Mouse (Mus musculus) embryonic fibroblast, embryonic 13.5 days (primary cell): Measurements from ENCODE around the gene Ehd3. TPM values are rescaled to one million over a fixed set of nuclear protein-coding genes. Genes with fewer than 3 reads are reported as not detected.

Experiments used
- H3K27ac ChIP-seq: 2 replicates; pipeline ENCODE4 v1.5.1; 2012; ENCODE audit warnings: low read length, control low read depth, inconsistent platforms; ENCODE audit not compliant: insufficient read depth
- H3K4me1 ChIP-seq: 2 replicates; pipeline ENCODE4 v1.6.1; 2011; ENCODE audit warnings: low read length; ENCODE audit not compliant: control insufficient read depth, insufficient read depth
- H3K4me3 ChIP-seq: 2 replicates; pipeline ENCODE4 v1.5.1; 2011; ENCODE audit warnings: mild to moderate bottlenecking, control low read depth, low read length; ENCODE audit not compliant: insufficient read depth
- CTCF ChIP-seq: IDR thresholded peaks from 2 replicates; pipeline ENCODE4 v1.5.1; 2011; ENCODE audit warnings: mild to moderate bottlenecking, control low read depth, low read length, moderate library complexity, borderline replicate concordance; ENCODE audit not compliant: insufficient read depth
- POLR2A ChIP-seq: IDR thresholded peaks from 2 replicates; pipeline ENCODE4 v1.6.1; 2011; ENCODE audit warnings: low read depth, mild to moderate bottlenecking, control low read depth, low read length, moderate library complexity
- polyA plus RNA-seq: library from polyadenylated mRNA; stranded (reverse); fragments of >200 nt; gene quantifications from 2 replicates; pipeline ENCODE4 v1.2.4, GENCODE M21; 2011; ENCODE audit warnings: low read depth; ENCODE audit not compliant: missing spikeins, insufficient read length

Gene Ehd3
- polyA plus RNA-seq, 1 experiment = 6.8 TPM

GRCm38 (mm10) chr17:73808431-73808830 lies 4.5 kb downstream of the Ehd3 start:
- Histone ChIP-seq H3K4me1 (peaks cover 3% of the 10 kb centered on the region), H3K4me3 (no peak overlapping the region), H3K27ac (no peak overlapping the region)
- no peak for TF ChIP-seq POLR2A
- TF ChIP-seq CTCF = no peak

GRCm38 (mm10) chr17:73810801-73811200 lies 6.9 kb downstream of the Ehd3 start:
- Histone ChIP-seq H3K4me1 (peaks cover 3% of the 10 kb centered on the region), H3K27ac (no peak overlapping the region), H3K4me3 (no peak overlapping the region)
- TF ChIP-seq POLR2A (no peak), CTCF (no peak)

GRCm38 (mm10) chr17:73811566-73811965 lies 7.6 kb downstream of the Ehd3 start:
- TF ChIP-seq CTCF (no peak), POLR2A (no peak)

GRCm38 (mm10) chr17:73813031-73813660 lies 9.2 kb downstream of the Ehd3 start:
- TF ChIP-seq CTCF (no peak), POLR2A (no peak)
- no peak overlapping the region for H3K27ac ChIP-seq
- H3K4me3 ChIP-seq = no peak overlapping the region
- peaks cover 3% of the 10 kb centered on the region for H3K4me1 ChIP-seq

More at GRCm38 (mm10) chr17:73811566-73811965, 7.6 kb downstream of the Ehd3 start:
- H3K4me3 ChIP-seq = no peak overlapping the region
- peaks cover 3% of the 10 kb centered on the region for H3K4me1 ChIP-seq
- H3K27ac ChIP-seq = no peak overlapping the region

GRCm38 (mm10) chr17:73814500-73815190 lies 10.7 kb downstream of the Ehd3 start:
- Histone ChIP-seq H3K27ac (no peak overlapping the region), H3K4me3 (no peak overlapping the region), H3K4me1 (no peaks in the 10 kb centered on the region; the same call in none of the 2 replicates)
- no peak for TF ChIP-seq CTCF
- no peak for TF ChIP-seq POLR2A

- Histone ChIP-seq H3K4me1 (peaks cover 5% of the 10 kb centered on the region), H3K27ac (no peak overlapping the region), H3K4me3 (no peak overlapping the region)
- no peak for TF ChIP-seq CTCF
Observed at GRCm38 (mm10) chr17:73817697-73818380, 13.9 kb downstream of the Ehd3 start.

- TF ChIP-seq CTCF (no peak), POLR2A (no peak)
- Histone ChIP-seq H3K4me1 (peaks cover 6% of the 10 kb centered on the region), H3K4me3 (no peak overlapping the region), H3K27ac (no peak overlapping the region)
Observed at GRCm38 (mm10) chr17:73818936-73819335, 15.0 kb downstream of the Ehd3 start.

- peaks cover 6% of the 10 kb centered on the region for H3K4me1 ChIP-seq
- no peak for TF ChIP-seq POLR2A
- TF ChIP-seq CTCF = no peak
- no peak overlapping the region for H3K4me3 ChIP-seq
- H3K27ac ChIP-seq = no peak overlapping the region
Observed at GRCm38 (mm10) chr17:73820726-73821125, 16.8 kb downstream of the Ehd3 start.

GRCm38 (mm10) chr17:73822255-73822654 lies 18.3 kb downstream of the Ehd3 start:
- peaks cover 6% of the 10 kb centered on the region for H3K4me1 ChIP-seq
- H3K27ac ChIP-seq = no peak overlapping the region
- no peak overlapping the region for H3K4me3 ChIP-seq
- TF ChIP-seq POLR2A (no peak), CTCF (no peak)
